Mouse (Mus musculus) 3134 (cell line): ENCODE data around the gene Pno1.
"Not testable (repeated sequence)": the region's sequence is repeated elsewhere in the genome, so short reads cannot be mapped to it uniquely, and the experiment has no call there.

Source experiments
- DNase-seq: peaks from one replicate; pipeline ENCODE4 v3.0.0-alpha.2; 2011; ENCODE audit warnings: low spot score; ENCODE audit not compliant: insufficient read length; ENCODE audit errors: extremely low read depth

Pno1 gene

GRCm38 (mm10) chr11:17211258-17212140 is at the start of gene Pno1:
TSS of gene Pno1 (minus strand) at chr11:17211568.
- peak; percentile 88 for DNase-seq

- no peak for DNase-seq
Measured at GRCm38 (mm10) chr11:17257861-17258260, 46.5 kb upstream of the Pno1 start.

- peak; percentile 86 for DNase-seq
Measured at GRCm38 (mm10) chr11:17257443-17257842, 46.1 kb upstream of the Pno1 start, which contains the start of gene C1d. TSS of gene C1d (plus strand) at chr11:17257579.

GRCm38 (mm10) chr11:17256813-17257365 is 45.5 kb upstream of the Pno1 start:
- peak; percentile 10 for DNase-seq

GRCm38 (mm10) chr11:17248715-17249114 is 37.3 kb upstream of the Pno1 start:
- DNase-seq = no peak

GRCm38 (mm10) chr11:17238598-17238997 is 27.2 kb upstream of the Pno1 start:
- DNase-seq = not testable (repeated sequence)

- DNase-seq = no peak
Measured at GRCm38 (mm10) chr11:17236449-17237037, 25.2 kb upstream of the Pno1 start.

GRCm38 (mm10) chr11:17232792-17233191 is 21.4 kb upstream of the Pno1 start:
- no peak for DNase-seq

GRCm38 (mm10) chr11:17221126-17221525 is 9.8 kb upstream of the Pno1 start:
- DNase-seq = no peak

- no peak for DNase-seq
Measured at GRCm38 (mm10) chr11:17215475-17215874, 4.1 kb upstream of the Pno1 start.

- no peak for DNase-seq
Measured at GRCm38 (mm10) chr11:17212903-17213509, 1.6 kb upstream of the Pno1 start.

GRCm38 (mm10) chr11:17212141-17212495 is 750 bp upstream of the Pno1 start:
- DNase-seq = no peak

GRCm38 (mm10) chr11:17202481-17202880 is 8.9 kb downstream of the Pno1 start:
- no peak for DNase-seq

GRCm38 (mm10) chr11:17200936-17201335 is 10.4 kb downstream of the Pno1 start:
- no peak for DNase-seq

- DNase-seq = no peak
Measured at GRCm38 (mm10) chr11:17199840-17200501, 11.4 kb downstream of the Pno1 start.

- no peak for DNase-seq
Measured at GRCm38 (mm10) chr11:17199170-17199569, 12.2 kb downstream of the Pno1 start.

GRCm38 (mm10) chr11:17192151-17192844 is 19.1 kb downstream of the Pno1 start:
- no peak for DNase-seq

GRCm38 (mm10) chr11:17188786-17189185 is 22.6 kb downstream of the Pno1 start:
- DNase-seq = no peak

- no peak for DNase-seq
Measured at GRCm38 (mm10) chr11:17187649-17188048, 23.7 kb downstream of the Pno1 start.

- DNase-seq = no peak
Measured at GRCm38 (mm10) chr11:17183165-17183564, 28.2 kb downstream of the Pno1 start.
